Mouse (Mus musculus): ENCODE results near the gene Iqsec1.

Iqsec1 gene

GRCm38 (mm10) chr6:90608186-90608585 lies 380.3 kb downstream of the Iqsec1 start:
- DNase-seq: peak; percentile 82

DNA sequence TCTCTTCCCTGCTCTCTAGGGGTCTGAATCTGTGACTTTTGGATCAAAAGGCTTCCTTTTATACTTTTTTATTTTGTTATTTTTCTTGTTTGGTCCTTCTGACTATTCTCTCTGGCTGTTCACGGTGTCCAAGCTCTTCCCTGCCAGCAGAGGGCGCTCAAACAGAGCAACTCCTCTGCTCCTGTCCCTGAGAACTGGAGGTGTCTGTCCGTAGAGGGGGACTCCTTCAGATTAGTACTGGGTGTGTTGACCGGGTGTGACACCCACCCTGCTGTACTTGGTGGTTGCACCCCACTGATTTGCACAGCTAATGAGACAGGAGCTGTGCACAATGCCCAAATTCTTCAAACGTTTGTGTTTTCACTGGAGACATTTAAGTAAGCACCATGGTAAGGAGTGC lies 381.3 kb downstream of the Iqsec1 start:
- peak; percentile 87 for DNase-seq

DNA sequence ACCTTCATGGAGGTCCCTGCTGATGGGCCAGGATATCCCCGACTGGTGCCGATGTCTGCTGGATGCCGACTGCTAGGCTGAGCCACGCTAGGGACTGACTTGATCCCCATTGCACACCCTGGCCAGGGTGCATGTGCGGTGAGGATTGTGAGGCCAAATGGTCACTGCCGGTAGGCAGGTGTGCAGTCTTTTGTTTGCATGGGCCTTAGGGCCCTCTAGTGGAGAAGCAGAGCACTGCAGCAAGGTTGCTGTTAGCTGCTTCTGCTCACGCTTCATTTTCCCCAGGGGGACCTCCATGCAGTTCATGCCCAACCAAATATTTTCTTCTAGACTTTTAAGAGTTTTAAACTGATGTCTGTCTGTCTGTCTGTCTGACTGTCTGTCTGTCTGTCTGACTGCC lies 381.9 kb downstream of the Iqsec1 start:
- peak; percentile 88 for DNase-seq
